Mouse (Mus musculus) cortical plate, adult 2 months (tissue): Measurements from ENCODE around the gene Snx11. TPM values are rescaled to one million over a fixed set of nuclear protein-coding genes. Genes with fewer than 3 reads are reported as not detected.

Experiments used
- H3K27ac ChIP-seq: fragments of 200-500 bp; 2 replicates; pipeline ENCODE4 v1.5.1; 2012; ENCODE audit warnings: low read length, control low read depth, inconsistent platforms; ENCODE audit not compliant: insufficient read depth
- H3K4me1 ChIP-seq: fragments of 200-500 bp; 2 replicates; pipeline ENCODE4 v1.6.1; 2011; ENCODE audit warnings: low read length; ENCODE audit not compliant: control insufficient read depth, insufficient read depth
- H3K4me3 ChIP-seq: fragments of 200-500 bp; 2 replicates; pipeline ENCODE4 v1.5.1; 2011; ENCODE audit warnings: mild to moderate bottlenecking, low read length, control low read depth; ENCODE audit not compliant: insufficient read depth
- CTCF ChIP-seq: fragments of 200-500 bp; IDR thresholded peaks from 2 replicates; pipeline ENCODE4 v1.5.1; 2011; ENCODE audit warnings: mild to moderate bottlenecking, control low read depth, low read length; ENCODE audit not compliant: insufficient read depth; ENCODE audit errors: extremely low read depth
- POLR2A ChIP-seq: fragments of 200-500 bp; IDR thresholded peaks from 2 replicates; pipeline ENCODE4 v1.6.1; 2011; ENCODE audit warnings: mild to moderate bottlenecking, low read length, control low read depth; ENCODE audit not compliant: insufficient read depth; ENCODE audit errors: extremely low read depth
- polyA plus RNA-seq: library from polyadenylated mRNA; depleted of rRNA; stranded (reverse); fragments of >200 nt; gene quantifications from 2 replicates; pipeline ENCODE4 v1.2.3, GENCODE M21; 2012; rRNA removed

The Snx11 gene
- polyA plus RNA-seq, 1 experiment: 42.9 TPM

DNA sequence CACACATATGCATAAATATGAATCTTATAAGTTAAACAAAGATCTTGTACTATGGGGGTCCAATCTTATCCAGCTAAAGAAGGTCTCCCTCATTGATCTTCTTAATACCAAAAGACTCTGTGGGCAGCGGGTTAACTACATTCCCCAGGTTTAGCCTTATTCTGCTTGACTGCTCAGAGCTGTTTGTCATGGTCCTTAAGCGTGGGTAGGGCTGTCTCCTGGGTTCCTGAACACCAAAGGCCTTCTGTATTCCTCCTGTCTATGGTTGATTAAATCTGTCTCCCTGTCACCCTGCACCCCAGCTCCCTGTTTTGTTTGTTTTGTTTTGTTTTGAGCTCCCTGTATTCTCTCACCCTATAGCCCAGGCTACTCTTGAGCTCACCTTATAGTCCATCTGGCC is 48.8 kb downstream of the Snx11 start:
- H3K4me1 ChIP-seq: no peaks in the 10 kb centered on the region
- H3K27ac ChIP-seq: no peak overlapping the region
- no peak overlapping the region for H3K4me3 ChIP-seq
- TF ChIP-seq CTCF: no peak
- TF ChIP-seq POLR2A: no peak

DNA sequence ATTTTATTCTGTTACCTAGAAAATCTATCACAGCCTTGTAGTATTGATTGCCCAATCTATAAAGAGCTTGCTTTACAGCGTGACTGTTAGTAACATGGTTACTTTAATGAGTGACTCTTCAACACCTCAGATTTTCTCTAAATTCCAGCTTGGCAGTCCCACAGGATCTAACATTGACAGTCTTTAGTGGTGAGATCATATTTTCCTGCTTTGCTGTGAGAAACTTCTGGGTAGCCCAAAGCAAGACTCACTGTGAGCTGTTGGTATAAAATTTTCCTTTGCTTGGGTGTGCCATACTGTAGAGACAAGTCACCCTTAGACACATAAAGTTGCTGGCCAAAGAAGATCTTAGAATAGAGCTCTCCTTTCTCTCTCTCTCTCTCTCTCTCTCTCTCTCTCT is 51.5 kb downstream of the Snx11 start:
- TF ChIP-seq CTCF (no peak), POLR2A (no peak)
- no peaks in the 10 kb centered on the region for H3K4me1 ChIP-seq
- H3K27ac ChIP-seq: no peak overlapping the region
- H3K4me3 ChIP-seq: no peak overlapping the region

DNA sequence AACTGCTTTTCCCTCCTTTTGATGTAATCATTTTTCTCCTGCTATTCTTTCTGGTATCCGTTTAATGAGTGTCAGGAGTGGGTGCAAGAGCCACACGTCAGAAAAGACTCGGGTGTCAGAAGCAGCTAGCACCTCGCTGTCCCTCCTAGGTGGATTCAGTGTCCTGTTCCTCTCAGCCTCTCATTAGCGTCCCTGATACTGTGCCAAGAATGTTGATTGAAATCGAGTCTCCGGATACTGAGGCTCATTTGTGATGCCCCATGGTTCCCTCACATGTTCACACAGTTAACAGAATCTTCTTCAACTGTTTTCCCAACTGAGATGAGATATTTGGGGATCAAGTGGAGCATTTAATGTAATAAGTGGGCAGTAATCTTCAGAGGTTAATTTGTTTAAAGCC is 58.8 kb downstream of the Snx11 start:
- TF ChIP-seq POLR2A (no peak), CTCF (no peak)
- Histone ChIP-seq H3K27ac (no peak overlapping the region), H3K4me3 (no peak overlapping the region), H3K4me1 (no peaks in the 10 kb centered on the region)

Other genes with a start within 250 kb of the Snx11 start
- gene Cbx1, start 11.6 kb upstream of the Snx11 start, polyA plus RNA-seq: 27.1 and 30.1 TPM in 2 replicates
- 202 and 207 TPM in 2 replicates for gene Nfe2l1, start 52.4 kb upstream of the Snx11 start, polyA plus RNA-seq
- gene Copz2, start 72.3 kb upstream of the Snx11 start, polyA plus RNA-seq: 14.2 and 14.7 TPM in 2 replicates
- gene Cdk5rap3, start 138.9 kb upstream of the Snx11 start, polyA plus RNA-seq: 42.9 and 44.8 TPM in 2 replicates
- gene Prr15l, start 150.5 kb upstream of the Snx11 start, polyA plus RNA-seq: not detected in 2 replicates
- gene Pnpo, start 166.4 kb upstream of the Snx11 start, polyA plus RNA-seq: 40.8 and 41.4 TPM in 2 replicates
- 10.3 and 10.4 TPM in 2 replicates for gene Sp2, start 205.4 kb upstream of the Snx11 start, polyA plus RNA-seq
- gene Sp6, start 235.8 kb upstream of the Snx11 start, polyA plus RNA-seq: 0.69 and 0.85 TPM in 2 replicates